Mouse (Mus musculus): ENCODE results near the gene Asphd2.
A peak's percentile ranks its signal among the peaks of the same experiment; 100 is the strongest.

Asphd2 gene

GRCm38 (mm10) chr5:112391002-112391401, 3.7 kb downstream of the Asphd2 start:
- DNase-seq (ENCODE audit: low read depth, low spot score): no peak

GRCm38 (mm10) chr5:112389352-112389751, 5.3 kb downstream of the Asphd2 start:
- DNase-seq (ENCODE audit: low read depth, low spot score): no peak

- no peak for DNase-seq (ENCODE audit: low read depth, low spot score)
Observed at GRCm38 (mm10) chr5:112385973-112386372, 8.7 kb downstream of the Asphd2 start.

GRCm38 (mm10) chr5:112384805-112385472, 9.7 kb downstream of the Asphd2 start:
- DNase-seq (ENCODE audit: low read depth, low spot score): no peak

GRCm38 (mm10) chr5:112382641-112383330, 11.9 kb downstream of the Asphd2 start:
- peak; percentile 84 for DNase-seq (ENCODE audit: low read depth, low spot score)

GRCm38 (mm10) chr5:112382042-112382441, 12.6 kb downstream of the Asphd2 start:
- DNase-seq (ENCODE audit: low read depth, low spot score): no peak

GRCm38 (mm10) chr5:112381154-112381553, 13.5 kb downstream of the Asphd2 start:
- DNase-seq (ENCODE audit: low read depth, low spot score): no peak

GRCm38 (mm10) chr5:112378716-112379115, 15.9 kb downstream of the Asphd2 start:
- peak; percentile 10 for DNase-seq (ENCODE audit: low read depth, low spot score)

- DNase-seq (ENCODE audit: low read depth, low spot score): no peak
Observed at GRCm38 (mm10) chr5:112377380-112377779, 17.3 kb downstream of the Asphd2 start.

GRCm38 (mm10) chr5:112376111-112376510, 18.6 kb downstream of the Asphd2 start:
- DNase-seq (ENCODE audit: low read depth, low spot score): no peak

- DNase-seq (ENCODE audit: low read depth, low spot score): no peak
Observed at GRCm38 (mm10) chr5:112371933-112372332, 22.7 kb downstream of the Asphd2 start.

- DNase-seq (ENCODE audit: low read depth, low spot score): no peak
Observed at GRCm38 (mm10) chr5:112370236-112370813, 24.3 kb downstream of the Asphd2 start.

GRCm38 (mm10) chr5:112369326-112369725, 25.3 kb downstream of the Asphd2 start:
- no peak for DNase-seq (ENCODE audit: low read depth, low spot score)

GRCm38 (mm10) chr5:112368666-112369065, 26.0 kb downstream of the Asphd2 start:
- DNase-seq (ENCODE audit: low read depth, low spot score): no peak

GRCm38 (mm10) chr5:112367929-112368328, 26.7 kb downstream of the Asphd2 start:
- no peak for DNase-seq (ENCODE audit: low read depth, low spot score)

- no peak for DNase-seq (ENCODE audit: low read depth, low spot score)
Observed at GRCm38 (mm10) chr5:112367338-112367737, 27.3 kb downstream of the Asphd2 start.

GRCm38 (mm10) chr5:112366879-112367278, 27.8 kb downstream of the Asphd2 start:
- DNase-seq (ENCODE audit: low read depth, low spot score): no peak

- no peak for DNase-seq (ENCODE audit: low read depth, low spot score)
Observed at GRCm38 (mm10) chr5:112364184-112364797, 30.4 kb downstream of the Asphd2 start.

- DNase-seq (ENCODE audit: low read depth, low spot score): no peak
Observed at GRCm38 (mm10) chr5:112360077-112360476, 34.6 kb downstream of the Asphd2 start.

GRCm38 (mm10) chr5:112359520-112359919, 35.1 kb downstream of the Asphd2 start:
- DNase-seq (ENCODE audit: low read depth, low spot score): no peak

GRCm38 (mm10) chr5:112356322-112356721, 38.3 kb downstream of the Asphd2 start:
- no peak for DNase-seq (ENCODE audit: low read depth, low spot score)

- DNase-seq (ENCODE audit: low read depth, low spot score): no peak
Observed at GRCm38 (mm10) chr5:112355910-112356309, 38.8 kb downstream of the Asphd2 start, which contains the start of gene Gm6583. Gene Gm6583 (minus strand): TSS chr5:112356033.

Measured in skeletal muscle tissue, adult 2 months (tissue).